Mouse (Mus musculus) C2C12 (cell line): Measurements from ENCODE around the gene Adam12. TPM values are rescaled to one million over a fixed set of nuclear protein-coding genes. Genes with fewer than 3 reads are reported as not detected.

Experiments used
- H3K27me3 ChIP-seq: one replicate; pipeline ENCODE4 v1.6.1; 2011; ENCODE audit not compliant: control insufficient read depth, insufficient read depth, insufficient read length
- H3K36me3 ChIP-seq: one replicate; pipeline ENCODE4 v1.6.1; 2011; ENCODE audit not compliant: control insufficient read depth, insufficient read depth
- H3K4me3 ChIP-seq: one replicate; pipeline ENCODE4 v1.5.1; 2011; ENCODE audit warnings: mild to moderate bottlenecking, control low read depth; ENCODE audit not compliant: poor library complexity, insufficient read depth, severe bottlenecking
- H3K79me2 ChIP-seq: one replicate; pipeline ENCODE4 v1.6.1; 2011; ENCODE audit not compliant: control insufficient read depth, insufficient read depth
- H3K79me3 ChIP-seq: one replicate; pipeline ENCODE4 v1.6.1; 2011; ENCODE audit warnings: low read depth, control low read depth
- H3ac ChIP-seq: one replicate; pipeline ENCODE3; 2011; ENCODE audit warnings: low read depth; ENCODE audit not compliant: control insufficient read depth, insufficient read length
- CEBPB ChIP-seq: IDR thresholded peaks from one replicate; pipeline ENCODE4 v1.6.1; 2011; ENCODE audit warnings: low read depth, mild to moderate bottlenecking, control low read depth, moderate library complexity
- CTCF ChIP-seq: IDR thresholded peaks from one replicate; pipeline ENCODE4 v1.5.1; 2011; ENCODE audit not compliant: control insufficient read depth, insufficient read depth, insufficient read length
- FOSL1 ChIP-seq: IDR thresholded peaks from one replicate; pipeline ENCODE4 v1.8.0; 2011; ENCODE audit warnings: mild to moderate bottlenecking, low read length; ENCODE audit not compliant: poor library complexity, insufficient read depth, severe bottlenecking
- MAX ChIP-seq: IDR thresholded peaks from one replicate; pipeline ENCODE4 v1.6.1; 2011; ENCODE audit warnings: mild to moderate bottlenecking, control low read depth
- MYOD1 ChIP-seq: IDR thresholded peaks from one replicate; pipeline ENCODE4 v1.6.1; 2011; ENCODE audit warnings: low read depth; ENCODE audit not compliant: control insufficient read depth, insufficient read length
- MYOG ChIP-seq: IDR thresholded peaks from one replicate; pipeline ENCODE4 v1.6.1; 2011; ENCODE audit not compliant: control insufficient read depth, insufficient read length; ENCODE audit errors: extremely low read depth
- USF1 ChIP-seq: IDR thresholded peaks from one replicate; pipeline ENCODE4 v1.6.1; 2011; ENCODE audit warnings: low read depth, mild to moderate bottlenecking, control low read depth, moderate library complexity
- polyA plus RNA-seq: library from polyadenylated mRNA; unstranded; fragments of >200 nt; fragmentation: generic; extraction: Trizol; gene quantifications from one replicate; pipeline ENCODE4 v1.2.1, GENCODE M21; 2012; ENCODE audit warnings: missing spikeins

Gene Adam12
- polyA plus RNA-seq, 1 experiment = 14.7 TPM

DNA sequence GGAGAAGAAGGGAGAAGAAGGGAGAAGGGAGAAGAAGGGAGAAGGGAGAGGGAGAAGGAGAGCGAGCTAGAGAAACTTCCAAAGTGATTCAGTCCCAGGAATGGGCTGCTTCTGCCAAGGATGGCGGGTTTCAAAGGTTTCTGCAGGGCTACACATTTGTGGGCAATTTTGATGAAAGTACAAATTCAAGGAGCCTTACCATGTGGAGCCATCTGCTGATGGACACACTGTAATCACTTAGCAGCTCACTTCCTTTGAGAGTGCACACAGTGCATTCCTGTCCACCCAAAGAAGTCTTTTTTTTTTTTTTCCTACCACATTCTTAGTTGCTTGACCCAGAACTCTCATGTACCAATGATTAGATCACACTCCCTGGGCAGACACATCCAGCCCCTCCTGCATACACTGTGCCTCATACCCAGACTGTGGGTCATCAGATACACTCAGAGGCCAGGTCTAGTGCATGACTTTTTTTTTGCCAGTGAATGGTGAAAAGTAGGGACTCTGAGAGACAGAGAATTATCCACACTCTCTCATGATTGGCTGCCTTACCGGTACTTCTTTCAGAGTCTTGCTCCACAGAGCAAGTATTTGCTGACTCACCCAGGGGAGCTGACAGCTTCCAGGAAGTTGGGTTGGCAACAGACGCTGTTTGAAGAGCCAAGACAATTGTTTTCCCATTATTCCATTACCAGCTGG, 29.2 kb upstream of the Adam12 start:
- Histone ChIP-seq H3K79me3 (no peaks in the 10 kb centered on the region), H3ac (no peak overlapping the region), H3K36me3 (no peaks in the 10 kb centered on the region), H3K4me3 (no peak overlapping the region), H3K27me3 (no peaks in the 10 kb centered on the region), H3K79me2 (no peaks in the 10 kb centered on the region)
- TF ChIP-seq CTCF (no peak), MYOG (no peak), USF1 (no peak), CEBPB (peak; percentile 63), FOSL1 (peak; percentile 27), MAX (peak; percentile 39), MYOD1 (peak; percentile 3)

GRCm38 (mm10) chr7:134250273-134250870, 18.4 kb upstream of the Adam12 start:
- Histone ChIP-seq H3K79me2 (no peaks in the 10 kb centered on the region), H3ac (no peak overlapping the region), H3K27me3 (no peaks in the 10 kb centered on the region), H3K79me3 (no peaks in the 10 kb centered on the region), H3K36me3 (no peaks in the 10 kb centered on the region), H3K4me3 (no peak overlapping the region)
- TF ChIP-seq MYOG = no peak
- TF ChIP-seq CTCF = no peak
- no peak for TF ChIP-seq CEBPB
- no peak for TF ChIP-seq MYOD1
- no peak for TF ChIP-seq USF1
- TF ChIP-seq MAX = no peak
- TF ChIP-seq FOSL1 = no peak

DNA sequence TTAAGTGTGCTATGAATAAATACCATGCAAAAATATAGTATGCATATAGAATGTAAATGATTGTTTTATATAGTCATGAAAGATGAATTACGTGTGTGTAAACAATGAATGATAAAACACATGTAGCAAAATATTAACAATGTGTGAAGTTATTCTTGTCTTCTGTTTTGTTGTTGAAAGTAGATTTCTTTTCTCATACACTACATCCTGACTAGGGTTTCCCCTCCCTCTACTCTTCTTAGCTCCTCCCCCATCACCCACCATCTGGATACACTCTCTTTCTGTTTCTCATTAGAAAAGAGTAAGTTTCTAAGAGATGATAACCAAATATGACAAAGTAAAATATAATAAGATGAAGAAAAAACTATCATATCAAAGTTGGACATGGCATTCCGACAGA, 16.1 kb upstream of the Adam12 start:
- TF ChIP-seq CEBPB (no peak), FOSL1 (no peak), USF1 (no peak), MYOD1 (no peak), MYOG (no peak), CTCF (no peak), MAX (no peak)
- no peaks in the 10 kb centered on the region for H3K36me3 ChIP-seq

GRCm38 (mm10) chr7:134246624-134247023, 14.7 kb upstream of the Adam12 start:
- Histone ChIP-seq H3K79me3 (no peaks in the 10 kb centered on the region), H3ac (no peak overlapping the region), H3K27me3 (no peaks in the 10 kb centered on the region), H3K4me3 (no peak overlapping the region), H3K79me2 (no peaks in the 10 kb centered on the region), H3K36me3 (no peaks in the 10 kb centered on the region)
- TF ChIP-seq USF1 (no peak), CTCF (no peak), MAX (no peak), CEBPB (no peak)

More for the DNA sequence above, 16.1 kb upstream of the Adam12 start:
- Histone ChIP-seq H3ac (no peak overlapping the region), H3K79me3 (no peaks in the 10 kb centered on the region), H3K79me2 (no peaks in the 10 kb centered on the region), H3K4me3 (no peak overlapping the region), H3K27me3 (no peaks in the 10 kb centered on the region)

DNA sequence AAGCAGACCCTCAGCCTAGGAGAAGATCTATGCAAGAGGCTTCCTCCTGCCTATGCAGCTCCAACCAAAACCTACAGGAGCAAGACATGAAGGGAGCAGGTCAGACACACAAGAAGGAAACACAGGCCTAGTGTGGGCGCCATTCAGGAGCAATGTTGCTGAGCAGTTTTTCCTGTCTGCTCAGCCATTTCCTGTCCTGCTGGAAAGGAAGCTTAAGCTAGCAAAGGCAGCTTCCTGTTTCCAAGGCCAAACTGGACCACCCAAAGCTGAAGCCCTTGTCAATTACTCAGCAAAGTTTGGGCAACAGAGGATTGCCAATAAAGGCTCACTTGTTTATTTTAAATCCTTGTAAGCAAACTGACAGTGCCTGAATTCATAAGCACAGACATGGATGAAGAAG, 10.8 kb upstream of the Adam12 start:
- no peaks in the 10 kb centered on the region for H3K79me3 ChIP-seq
- no peak overlapping the region for H3K4me3 ChIP-seq
- H3K27me3 ChIP-seq = no peaks in the 10 kb centered on the region
- no peak overlapping the region for H3ac ChIP-seq
- H3K36me3 ChIP-seq = no peaks in the 10 kb centered on the region
- H3K79me2 ChIP-seq = no peaks in the 10 kb centered on the region
- TF ChIP-seq CEBPB = no peak
- TF ChIP-seq MYOD1 = no peak
- TF ChIP-seq MAX = no peak
- no peak for TF ChIP-seq CTCF
- TF ChIP-seq MYOG = no peak
- no peak for TF ChIP-seq FOSL1
- TF ChIP-seq USF1 = no peak
